Mouse (Mus musculus): ENCODE measurements around the gene Pml.

DNA sequence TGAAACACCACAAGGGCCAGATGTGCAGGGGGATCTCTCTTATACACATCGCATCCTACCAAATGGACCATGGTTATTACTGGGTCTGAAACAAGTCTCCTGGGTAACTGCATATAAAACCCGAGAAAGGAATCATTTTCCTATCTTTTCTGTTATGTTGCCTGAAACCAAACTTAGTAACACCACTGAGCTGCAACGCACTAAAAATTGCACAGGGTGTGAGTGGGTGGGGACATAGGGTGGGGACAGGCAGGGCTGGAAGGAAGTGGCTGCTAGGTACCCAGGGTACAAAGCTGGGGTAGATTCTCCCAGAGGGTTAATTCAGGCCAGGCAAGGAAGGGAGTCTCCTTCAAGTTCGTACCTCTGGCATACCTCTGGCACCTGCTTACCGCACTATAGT is 6.9 kb downstream of the Pml start:
- no peak for TF ChIP-seq POLR2A (IDR thresholded peaks at IDR 0.05; ENCODE audit: extremely low read depth, insufficient read depth, low read length)
- TF ChIP-seq CTCF (IDR thresholded peaks at IDR 0.05; ENCODE audit: extremely low read depth, insufficient read depth, low read length), result no peak
